10 mouse cellular contexts compared by ENCODE assay signal in genomic region chr4:131100093-131100795, GRCm38 (mm10).
A peak's percentile ranks its signal among the peaks of the same experiment; 100 is the strongest.
DNase-seq lines count a peak whose midpoint lies in the region; ATAC-seq and TF ChIP-seq lines count a peak whose summit lies in the region.
"Had no signal": no experiment of that assay in that cellular context is flagged by ENCODE, and none has a peak within 500 bp of the region (broad histone marks: within the 10 kb centered on the region; RNA-seq: fewer than 3 reads in every experiment).

No protein-coding gene starts in this region.

- in situ Hi-C loops in CH12.LX (cut with MboI; ENCODE audit: low pct_ligation_motif_present, low pct_unique_long_range_greater_than_20kb, low sequenced_read_pairs): no loop called here

- intact Hi-C loops in left cerebral cortex, postnatal 10 days (cut with DNase I): no loop called here

- peak overlapping the region; percentile 40; the same call in 1 of the 2 replicates for H3K4me2 ChIP-seq in heart, embryonic 15.5 days
- no peak overlapping the region for H3K4me2 ChIP-seq in CH12.LX (ENCODE audit: insufficient read depth, low read depth, poor library complexity, severe bottlenecking)

- 0 out of 2 replicates have a peak, but pooled peaks cover 10% of the 10 kb centered on the region for H3K27me3 ChIP-seq in heart, embryonic 15.5 days
- H3K27me3 ChIP-seq in CH12.LX (replicated peaks): peaks cover 61% of the 10 kb centered on the region

- no peak for DNase-seq in heart, adult 18-20 months
- DNase-seq in CH12.LX (ENCODE audit: extremely low read depth): peak; percentile 16
- DNase-seq in embryo, embryonic 11 days: peak; percentile 68
- DNase-seq in lung, postnatal 36 days: peak; percentile 1
- no peak for DNase-seq in left cerebral cortex, postnatal 10 days (ENCODE audit: extremely low spot score in 1 of 2, low spot score in 2 of 2)
- DNase-seq in gastrocnemius, postnatal 10 days: no peak
- DNase-seq: layer of hippocampus, adult 9-11 months had no signal

- H3K79me2 ChIP-seq in CH12.LX (replicated peaks; ENCODE audit: control insufficient read depth, extremely low read depth, insufficient read depth, poor library complexity, severe bottlenecking): no peaks in the 10 kb centered on the region

- 38% methylated on average over 10 of the region's 10 CpGs for WGBS in heart, embryonic 15.5 days

- peak; percentile 62 for TF ChIP-seq EP300 in CH12.LX (IDR thresholded peaks at IDR 0.05; ENCODE audit: low read length)

- no peak for TF ChIP-seq RAD21 in CH12.LX (IDR thresholded peaks at IDR 0.05; ENCODE audit: low read depth, low read length)

- ATAC-seq in heart, embryonic 15.5 days (replicated peaks; ENCODE audit: insufficient number of reproducible peaks, insufficient read depth, low FRiP score, low read depth): no peak
- no peak for ATAC-seq in granulocyte monocyte progenitor cell, adult 5-6 weeks (replicated peaks; ENCODE audit: poor library complexity, severe bottlenecking)

- H3K9ac ChIP-seq in heart, embryonic 15.5 days: no peak overlapping the region
- no peak overlapping the region for H3K9ac ChIP-seq in CH12.LX (ENCODE audit: insufficient read depth, low read depth)

- no peaks in the 10 kb centered on the region for H3K9me3 ChIP-seq in heart, embryonic 15.5 days (replicated peaks)
- peaks cover 4% of the 10 kb centered on the region for H3K9me3 ChIP-seq in CH12.LX (replicated peaks; ENCODE audit: low read length)
- H3K9me3 ChIP-seq: G1E had no signal

- dilution Hi-C loops in CH12.LX (cut with MboI; ENCODE audit: extremely low pct_ligation_motif_present, extremely low pct_unique_long_range_greater_than_20kb, low sequenced_read_pairs): no loop called here

- H3K27ac ChIP-seq in heart, embryonic 15.5 days: no peak overlapping the region
- H3K27ac ChIP-seq in CH12.LX (ENCODE audit: insufficient read depth, low read depth): no peak overlapping the region

- H3K4me3 ChIP-seq in heart, embryonic 15.5 days: no peak overlapping the region
- no peak overlapping the region for H3K4me3 ChIP-seq in CH12.LX (replicated peaks in 1 of 3; ENCODE audit: low read depth in 2 of 3, low read length in 2 of 3, poor library complexity in 1 of 3)

- no peak for TF ChIP-seq POLR2A in CH12.LX (IDR thresholded peaks at IDR 0.05; ENCODE audit: low read depth, low read length)

- no peak for TF ChIP-seq CTCF in CH12.LX (conservative IDR thresholded peaks at IDR 0.05 in 1 of 2, IDR thresholded peaks at IDR 0.05 in 1 of 2; ENCODE audit: low read depth in 2 of 2, low read length in 2 of 2)

- no peaks in the 10 kb centered on the region for H3K36me3 ChIP-seq in heart, embryonic 15.5 days
- H3K36me3 ChIP-seq in CH12.LX (replicated peaks in 1 of 2; ENCODE audit: control insufficient read depth in 1 of 2, insufficient read depth in 1 of 2, low read length in 1 of 2): no peaks in the 10 kb centered on the region
- H3K36me3 ChIP-seq: G1E had no signal

- H3K4me1 ChIP-seq in heart, embryonic 15.5 days (replicated peaks): no peaks in the 10 kb centered on the region
- H3K4me1 ChIP-seq in CH12.LX (ENCODE audit: control insufficient read depth in 1 of 2, insufficient read depth in 2 of 2): peaks cover 5 to 6% of the 10 kb centered on the region in 2 experiments; a peak in 2 of 4 replicates

TF ChIP-seq in CH12.LX, 34 proteins besides CTCF, POLR2A, EP300 and RAD21:
- TF ChIP-seq JUND (conservative IDR thresholded peaks at IDR 0.05; ENCODE audit: low read depth, low read length): peak; percentile 54; the same call in 1 of the 2 replicates
- TF ChIP-seq BHLHE40 (IDR thresholded peaks at IDR 0.05; ENCODE audit: low read depth, low read length): peak; percentile 50; the same call in 1 of the 2 replicates
- TF ChIP-seq IRF4 (IDR thresholded peaks at IDR 0.05; ENCODE audit: low read depth, low read length): peak; percentile 81
- TF ChIP-seq USF2 (conservative IDR thresholded peaks at IDR 0.05; ENCODE audit: low read depth, low read length): no peak
- peak; percentile 19; the same call in 1 of the 2 replicates for TF ChIP-seq JUN (IDR thresholded peaks at IDR 0.05; ENCODE audit: insufficient read depth, low read depth, low read length)
TF ChIP-seq in CH12.LX: peak in this region for 4.

Comparison
In these comparisons a context has a peak if more than half of its experiments do, and no peak if none do; other contexts are left out.
1. DNase-seq: peak in CH12.LX (single experiment), embryo, embryonic 11 days (single experiment) and lung, postnatal 36 days (single experiment); none in heart, adult 18-20 months (0 of 2), left cerebral cortex, postnatal 10 days (0 of 2) and gastrocnemius, postnatal 10 days (single experiment).